Mouse (Mus musculus) lung, embryonic 16.5 days (tissue): ENCODE measurements at regions not wholly inside any gene's neighbourhood (a gene's known extent, or its start where the extent isn't known, plus 50 kb on each side); places are given as distances from the start of the nearest gene placed in this dataset.
A peak's percentile ranks its signal among the peaks of the same experiment; 100 is the strongest.

Experiments
- ATAC-seq: fragments of 200-750 bp; cut with Nextera tagmentation; 2 replicates; pipeline ENCODE4 v1.8.0; 2017; ENCODE audit warnings: low read depth, mild to moderate bottlenecking, moderate library complexity
- H3K27ac ChIP-seq: fragments of 300-500 bp; sonication (generic); 2 replicates; pipeline ENCODE4 v1.5.1; 2014; ENCODE audit warnings: mild to moderate bottlenecking, control low read depth, low read length
- H3K27me3 ChIP-seq: fragments of 300-500 bp; sonication (generic); 2 replicates; pipeline ENCODE4 v1.6.1; 2014; ENCODE audit warnings: low read depth, low read length, mixed read lengths; ENCODE audit not compliant: control insufficient read depth, insufficient read depth
- H3K36me3 ChIP-seq: fragments of 300-500 bp; sonication (generic); 2 replicates; pipeline ENCODE4 v1.6.1; 2014; ENCODE audit warnings: low read length; ENCODE audit not compliant: control insufficient read depth, insufficient read depth
- H3K4me1 ChIP-seq: fragments of 300-500 bp; sonication (generic); replicated peaks from 2 replicates; pipeline ENCODE4 v1.6.1; 2014; ENCODE audit warnings: low read length, mixed read lengths; ENCODE audit not compliant: control insufficient read depth, insufficient read depth
- H3K4me2 ChIP-seq: fragments of 300-500 bp; sonication (generic); 2 replicates; pipeline ENCODE4 v1.6.1; 2014; ENCODE audit warnings: low read depth, low read length, control low read depth
- H3K4me3 ChIP-seq: fragments of 300-500 bp; sonication (generic); 2 replicates; pipeline ENCODE4 v1.5.1; 2014; ENCODE audit warnings: mild to moderate bottlenecking, low read length, control low read depth
- H3K9ac ChIP-seq: fragments of 300-500 bp; sonication (generic); 2 replicates; pipeline ENCODE4 v1.6.1; 2014; ENCODE audit warnings: low read length, control low read depth
- H3K9me3 ChIP-seq: fragments of 300-500 bp; sonication (generic); 2 replicates; pipeline ENCODE4 v1.6.1; 2016; ENCODE audit warnings: low read length; ENCODE audit not compliant: control insufficient read depth
- WGBS: fragments of 180-500 bp; shearing (Covaris S2); extraction: QIAGEN DNeasy Blood & Tissue Kit; methylation state at CpG from one replicate; pipeline ENCODE4 v1.1.7; 2014; 5-methylcytosine and 5-hydroxymethylcytosine counted together

DNA sequence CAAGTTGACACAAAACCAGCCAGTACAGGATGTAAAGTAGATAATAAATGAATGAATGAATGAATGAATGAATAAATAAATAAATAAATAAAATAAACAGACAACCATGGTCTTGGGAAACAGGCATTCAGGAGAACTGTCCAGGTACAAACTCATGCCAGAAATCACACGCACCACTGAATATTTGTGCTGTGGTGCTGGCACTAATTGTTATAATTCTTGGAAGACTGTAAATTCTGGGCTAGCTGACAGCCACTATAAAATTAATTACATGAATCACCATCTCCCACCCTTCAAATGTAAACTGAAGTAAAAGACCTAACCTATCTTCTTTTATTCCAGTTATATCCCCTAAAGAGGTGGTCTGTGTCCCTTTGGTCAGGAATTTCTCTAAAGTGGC is 151.6 kb upstream of the Nabp1 start:
- Histone ChIP-seq H3K9me3 (no peaks in the 10 kb centered on the region), H3K27me3 (no peaks in the 10 kb centered on the region), H3K27ac (no peak overlapping the region), H3K4me2 (no peak overlapping the region), H3K9ac (no peak overlapping the region), H3K4me3 (no peak overlapping the region), H3K36me3 (no peaks in the 10 kb centered on the region), H3K4me1 (no peaks in the 10 kb centered on the region)
- ATAC-seq: no peak
- 87% methylated on average over 1 of the region's 1 CpGs for WGBS

GRCm38 (mm10) chr1:51628137-51628793 is 150.0 kb upstream of the Nabp1 start:
- H3K27ac ChIP-seq: no peak overlapping the region

DNA sequence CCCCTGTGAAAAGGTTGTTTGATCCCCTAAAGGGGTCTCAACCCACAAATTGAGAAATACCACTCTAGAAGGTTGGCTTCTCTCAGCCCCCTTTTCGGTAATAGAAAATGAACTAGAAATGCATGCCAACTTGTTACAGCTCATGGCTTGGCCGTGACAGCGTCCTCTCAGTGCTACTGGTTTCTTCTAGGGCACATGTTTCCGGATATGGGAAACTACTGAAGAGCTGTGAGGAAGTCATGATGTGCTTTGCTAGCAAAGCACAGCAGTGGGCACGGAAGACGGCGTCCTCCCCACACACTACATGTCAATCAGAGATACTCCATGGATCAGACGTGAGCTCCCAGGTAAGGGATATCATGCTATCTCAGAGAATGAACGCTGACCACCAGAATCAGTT is 148.1 kb upstream of the Nabp1 start:
- H3K9me3 ChIP-seq: no peaks in the 10 kb centered on the region
- H3K9ac ChIP-seq: no peak overlapping the region
- no peaks in the 10 kb centered on the region for H3K27me3 ChIP-seq
- 88% methylated on average over 9 of the region's 9 CpGs for WGBS
- no peak overlapping the region for H3K27ac ChIP-seq
- no peak overlapping the region for H3K4me2 ChIP-seq
- H3K4me3 ChIP-seq: no peak overlapping the region
- H3K36me3 ChIP-seq: no peaks in the 10 kb centered on the region
- ATAC-seq: no peak
- H3K4me1 ChIP-seq: no peaks in the 10 kb centered on the region

More at GRCm38 (mm10) chr1:51628137-51628793, 150.0 kb upstream of the Nabp1 start:
- ATAC-seq: peak; percentile 71; the same call in 1 of the 2 replicates
- no peak overlapping the region for H3K9ac ChIP-seq
- no peaks in the 10 kb centered on the region for H3K27me3 ChIP-seq
- no peak overlapping the region for H3K4me2 ChIP-seq
- 52% methylated on average over 5 of the region's 5 CpGs for WGBS
- H3K9me3 ChIP-seq: no peaks in the 10 kb centered on the region
- H3K4me3 ChIP-seq: no peak overlapping the region
- no peaks in the 10 kb centered on the region for H3K4me1 ChIP-seq
- no peaks in the 10 kb centered on the region for H3K36me3 ChIP-seq

DNA sequence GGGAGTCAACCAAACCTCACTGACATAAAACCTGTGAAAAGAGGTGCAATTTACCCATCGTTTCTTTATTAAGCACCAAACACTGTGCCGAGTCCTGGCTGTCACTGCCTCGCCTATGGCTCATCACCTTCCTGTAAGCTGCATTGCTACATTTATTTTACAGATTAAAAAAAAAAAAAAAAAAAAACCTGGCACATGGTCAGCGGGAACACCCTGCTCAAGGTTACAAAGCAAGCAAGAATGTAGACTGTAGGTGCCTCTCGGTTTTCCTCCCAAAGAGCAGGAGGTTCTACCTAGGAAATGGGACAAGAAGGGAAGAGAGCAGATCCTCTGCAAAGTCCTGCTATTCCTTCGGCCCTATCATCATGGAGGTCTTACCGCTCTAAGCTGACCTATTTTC is 146.9 kb upstream of the Nabp1 start:
- H3K9me3 ChIP-seq: no peaks in the 10 kb centered on the region
- no peak overlapping the region for H3K9ac ChIP-seq
- H3K4me2 ChIP-seq: no peak overlapping the region
- H3K4me3 ChIP-seq: no peak overlapping the region
- no peak for ATAC-seq
- H3K36me3 ChIP-seq: no peaks in the 10 kb centered on the region
- WGBS: 82% methylated on average over 7 of the region's 7 CpGs
- H3K4me1 ChIP-seq: no peaks in the 10 kb centered on the region
- H3K27ac ChIP-seq: no peak overlapping the region
- no peaks in the 10 kb centered on the region for H3K27me3 ChIP-seq

GRCm38 (mm10) chr1:51624551-51624950 is 146.3 kb upstream of the Nabp1 start:
- Histone ChIP-seq H3K9me3 (no peaks in the 10 kb centered on the region), H3K9ac (no peak overlapping the region), H3K27ac (no peak overlapping the region), H3K4me1 (no peaks in the 10 kb centered on the region), H3K36me3 (no peaks in the 10 kb centered on the region), H3K4me3 (no peak overlapping the region), H3K27me3 (no peaks in the 10 kb centered on the region), H3K4me2 (no peak overlapping the region)
- no peak for ATAC-seq
- WGBS: 85% methylated on average over 2 of the region's 2 CpGs

DNA sequence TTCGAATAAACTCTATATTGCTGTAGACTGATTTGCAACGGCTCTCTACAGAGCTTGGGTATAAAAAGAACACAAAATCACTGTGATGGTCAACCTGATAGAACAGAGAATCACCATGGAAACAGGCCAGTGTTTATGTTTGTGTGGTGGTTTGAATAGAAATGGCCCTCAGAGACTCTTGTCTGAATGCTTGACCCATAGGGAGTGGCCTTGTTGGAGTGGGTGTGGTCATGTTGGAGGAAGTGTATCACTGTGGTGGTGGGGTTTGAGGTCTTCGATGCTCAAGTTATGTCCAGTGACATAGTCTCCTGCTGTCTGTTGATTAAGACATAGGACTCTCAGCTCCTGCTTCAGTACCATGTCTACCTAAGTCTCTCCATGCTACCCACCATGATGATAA is 144.8 kb upstream of the Nabp1 start:
- no peak overlapping the region for H3K4me2 ChIP-seq
- H3K4me1 ChIP-seq: no peaks in the 10 kb centered on the region
- no peak overlapping the region for H3K27ac ChIP-seq
- H3K36me3 ChIP-seq: no peaks in the 10 kb centered on the region
- ATAC-seq: no peak
- no peaks in the 10 kb centered on the region for H3K27me3 ChIP-seq
- 77% methylated on average over 3 of the region's 3 CpGs for WGBS
- H3K4me3 ChIP-seq: no peak overlapping the region
- H3K9me3 ChIP-seq: no peaks in the 10 kb centered on the region
- no peak overlapping the region for H3K9ac ChIP-seq

- WGBS: 61% methylated on average over 9 of the region's 9 CpGs
- ATAC-seq: no peak
- H3K27me3 ChIP-seq: no peaks in the 10 kb centered on the region
Observed at GRCm38 (mm10) chr1:51622181-51622862, 144.1 kb upstream of the Nabp1 start.

GRCm38 (mm10) chr1:51621062-51621461 is 142.8 kb upstream of the Nabp1 start:
- H3K36me3 ChIP-seq: no peaks in the 10 kb centered on the region
- no peak overlapping the region for H3K4me3 ChIP-seq
- ATAC-seq: no peak
- H3K27me3 ChIP-seq: no peaks in the 10 kb centered on the region
- H3K9me3 ChIP-seq: no peaks in the 10 kb centered on the region
- no peak overlapping the region for H3K4me2 ChIP-seq
- H3K9ac ChIP-seq: no peak overlapping the region
- no peak overlapping the region for H3K27ac ChIP-seq
- H3K4me1 ChIP-seq: no peaks in the 10 kb centered on the region
- 73% methylated on average over 6 of the region's 6 CpGs for WGBS

More at GRCm38 (mm10) chr1:51622181-51622862, 144.1 kb upstream of the Nabp1 start:
- Histone ChIP-seq H3K9ac (no peak overlapping the region), H3K36me3 (no peaks in the 10 kb centered on the region), H3K4me3 (no peak overlapping the region), H3K27ac (no peak overlapping the region), H3K9me3 (no peaks in the 10 kb centered on the region), H3K4me2 (no peak overlapping the region), H3K4me1 (no peaks in the 10 kb centered on the region)

DNA sequence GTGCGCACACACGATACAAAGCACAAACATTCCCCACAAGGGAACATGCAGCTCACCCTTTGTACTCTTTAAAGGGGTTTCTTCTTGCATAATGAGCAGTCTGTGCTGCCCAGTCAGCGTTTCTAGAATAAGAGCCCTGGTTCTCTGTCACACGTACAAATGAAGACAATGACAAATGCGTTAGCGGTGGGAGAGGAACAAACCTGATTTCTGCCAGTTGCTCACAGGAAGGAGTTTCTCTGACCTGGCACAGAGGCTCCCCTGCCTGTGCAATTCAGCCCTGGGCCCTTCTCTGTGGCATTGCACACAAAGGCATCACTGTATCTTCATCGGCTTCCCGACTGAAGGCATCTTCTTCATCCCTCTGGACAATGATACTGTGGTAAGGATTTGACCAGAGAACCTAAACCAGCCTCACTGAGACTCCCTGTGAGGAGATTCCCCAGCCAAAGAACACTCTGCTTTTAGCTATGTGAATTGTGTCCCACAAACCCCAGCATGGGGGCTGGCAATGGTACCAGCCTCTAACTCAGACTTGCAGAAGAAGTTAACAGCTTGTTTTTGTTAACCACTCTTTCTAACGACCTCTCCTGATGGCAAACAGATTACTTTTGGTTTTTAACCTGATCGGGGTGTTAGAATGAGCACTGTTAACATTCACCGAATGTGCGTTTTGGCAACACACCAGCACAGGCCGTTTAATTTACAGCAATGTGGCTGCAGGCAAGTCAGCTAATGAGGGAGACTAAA is 139.5 kb upstream of the Nabp1 start:
- no peak for ATAC-seq
- Histone ChIP-seq H3K27ac (no peak overlapping the region), H3K4me3 (no peak overlapping the region), H3K9me3 (no peaks in the 10 kb centered on the region), H3K4me1 (no peaks in the 10 kb centered on the region), H3K36me3 (no peaks in the 10 kb centered on the region), H3K27me3 (no peaks in the 10 kb centered on the region), H3K4me2 (no peak overlapping the region), H3K9ac (no peak overlapping the region)
- 45% methylated on average over 13 of the region's 13 CpGs for WGBS
